Mouse (Mus musculus): Measurements from ENCODE around the gene Zcchc24.

The Zcchc24 gene

DNA sequence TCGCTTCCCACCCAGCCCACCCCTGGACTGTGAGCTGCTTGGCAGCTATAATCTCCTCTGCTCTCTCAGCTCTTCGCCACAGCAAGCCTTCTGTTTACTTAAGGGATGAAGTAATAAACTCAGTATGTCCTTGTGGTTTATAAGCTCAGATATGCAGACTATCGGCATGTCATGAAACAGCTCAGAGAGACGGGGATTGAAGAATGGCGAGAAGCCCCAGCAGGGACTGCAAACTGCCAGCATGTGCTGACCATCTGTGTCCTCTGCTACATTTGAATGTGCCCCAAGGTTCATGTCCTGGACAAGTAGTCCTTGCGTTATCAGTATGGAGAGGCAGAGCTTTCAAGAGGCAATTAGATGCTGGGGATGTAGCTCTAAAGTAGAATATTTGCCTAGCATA lies 7.5 kb upstream of the Zcchc24 start:
- DNase-seq (ENCODE audit: low read depth): no peak

DNA sequence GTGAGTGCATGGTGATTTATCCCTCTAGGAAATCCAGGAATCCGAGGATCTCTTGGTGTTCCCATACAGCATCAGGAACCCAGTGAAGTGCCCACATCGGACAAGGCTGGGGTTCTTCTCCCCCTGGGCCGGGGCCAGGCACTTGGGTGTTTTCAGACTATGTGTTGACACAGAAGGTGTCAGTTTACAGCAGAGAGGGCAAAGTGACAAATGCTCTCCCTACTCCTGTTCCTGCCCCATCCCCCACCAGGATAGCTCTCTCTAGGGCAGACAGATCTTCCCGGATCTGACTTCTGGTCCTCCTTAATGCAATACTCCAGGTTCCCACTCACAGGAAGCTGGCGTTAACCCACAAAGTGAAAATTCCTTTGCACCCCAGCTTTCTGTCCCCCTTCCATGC lies 5.3 kb upstream of the Zcchc24 start:
- DNase-seq (ENCODE audit: low read depth): no peak

DNA sequence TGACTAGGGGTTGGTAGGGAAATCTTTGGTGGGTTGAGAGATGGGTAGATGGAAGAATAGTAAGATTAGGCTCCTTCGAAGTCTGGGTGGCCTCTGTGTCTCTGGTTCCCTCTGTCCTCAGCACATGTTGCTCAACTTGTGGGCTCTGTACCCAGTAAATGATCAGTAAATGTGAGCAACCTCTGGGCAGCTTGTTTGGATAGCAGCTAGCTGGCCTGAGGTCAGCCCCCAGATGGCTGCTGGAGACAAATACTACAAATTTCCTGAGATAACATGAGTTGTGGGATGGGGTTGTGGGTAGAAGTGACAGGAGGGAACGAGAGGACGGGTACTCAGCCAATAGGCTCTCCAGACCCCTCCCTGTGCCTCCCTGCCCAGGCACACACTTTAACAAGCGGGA lies 4.2 kb upstream of the Zcchc24 start:
- DNase-seq (ENCODE audit: low read depth): no peak

DNA sequence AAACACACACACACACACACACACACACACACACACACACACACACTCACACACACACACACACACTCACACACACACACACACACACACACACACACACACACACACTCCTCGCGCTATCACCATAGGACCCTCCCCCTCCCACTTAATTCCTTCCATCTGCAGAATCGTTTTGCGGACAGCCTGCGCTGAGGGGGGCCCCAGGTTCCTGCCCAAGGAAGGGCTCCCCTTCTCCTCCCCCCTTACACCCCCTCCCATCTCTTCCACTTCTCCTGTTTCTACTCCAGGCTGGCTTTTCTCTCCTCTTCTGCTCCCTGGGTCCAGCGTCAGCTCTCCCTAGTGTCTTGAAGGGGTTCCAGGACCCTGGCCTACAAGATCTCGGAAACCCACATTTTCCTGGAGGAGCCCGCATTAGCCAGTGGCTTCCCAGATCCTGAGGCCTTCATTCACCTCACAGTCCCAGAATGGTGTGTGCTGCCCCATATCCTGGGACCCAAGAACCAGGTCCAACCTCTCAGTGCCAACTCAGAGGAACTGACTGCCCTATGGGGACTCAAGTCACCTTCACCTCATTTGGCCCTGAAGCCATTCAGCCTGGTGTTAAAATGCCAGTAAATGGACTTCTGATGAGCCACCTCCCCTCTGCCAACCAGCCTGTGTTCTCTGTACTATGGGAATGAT lies 927 bp upstream of the Zcchc24 start:
- DNase-seq (ENCODE audit: low read depth): peak; percentile 30

DNA sequence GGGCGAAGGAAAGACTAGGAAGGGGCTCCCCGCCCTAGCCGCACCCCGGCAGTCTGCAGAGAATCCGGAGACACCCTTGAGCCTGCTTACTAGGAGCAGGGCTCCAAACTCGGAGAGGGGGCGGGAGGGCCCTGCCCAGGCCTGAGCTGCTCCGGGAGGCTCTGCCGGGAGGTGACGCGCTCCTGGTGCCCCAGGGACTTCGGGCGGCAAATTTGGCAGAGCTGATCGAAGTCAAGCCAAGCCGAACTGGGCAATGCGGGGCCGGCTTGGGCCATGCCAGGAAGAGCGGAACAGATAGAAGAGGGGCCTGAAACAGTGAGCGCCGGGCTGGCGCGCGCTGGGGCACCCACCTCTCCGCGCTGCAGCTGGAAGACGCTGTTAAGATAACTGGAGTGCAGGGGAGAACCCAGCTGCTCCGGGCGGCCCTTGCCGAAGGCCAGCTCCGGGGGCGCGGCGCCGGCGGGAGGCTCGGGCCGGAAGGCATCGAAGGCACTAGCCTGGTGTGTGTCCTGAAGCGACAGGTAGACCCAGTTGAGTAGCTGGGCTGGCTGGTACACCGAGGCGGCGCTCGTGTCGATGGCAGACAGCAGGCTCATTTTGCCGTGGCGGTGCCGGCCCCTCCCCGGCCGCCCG lies 462 bp downstream of the Zcchc24 start:
- DNase-seq (ENCODE audit: low read depth): peak; percentile 58

DNA sequence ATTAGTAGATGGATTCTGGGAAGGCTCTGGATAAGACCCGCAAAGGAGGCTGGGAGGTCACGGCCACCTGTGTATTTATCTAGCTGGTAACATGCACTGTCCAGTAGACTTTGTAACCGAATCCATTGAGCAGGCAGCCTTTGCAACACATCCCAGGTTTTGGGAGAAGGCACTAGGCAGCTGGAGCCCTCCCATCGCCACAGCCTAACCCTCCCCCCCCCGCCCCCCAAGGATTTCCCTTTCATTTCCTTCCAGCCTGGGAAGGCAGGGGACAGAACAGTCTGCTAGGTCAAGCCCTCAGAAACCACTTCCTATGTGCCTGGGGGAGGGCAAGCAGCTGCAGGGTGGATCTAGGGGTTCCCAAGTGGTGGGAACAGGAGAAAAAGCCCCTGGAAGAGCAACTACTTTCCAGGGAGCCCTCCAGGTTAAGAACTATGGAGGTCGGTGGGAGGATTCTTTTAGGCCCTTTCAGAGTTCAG lies 1.1 kb downstream of the Zcchc24 start:
- DNase-seq (ENCODE audit: low read depth): no peak

DNA sequence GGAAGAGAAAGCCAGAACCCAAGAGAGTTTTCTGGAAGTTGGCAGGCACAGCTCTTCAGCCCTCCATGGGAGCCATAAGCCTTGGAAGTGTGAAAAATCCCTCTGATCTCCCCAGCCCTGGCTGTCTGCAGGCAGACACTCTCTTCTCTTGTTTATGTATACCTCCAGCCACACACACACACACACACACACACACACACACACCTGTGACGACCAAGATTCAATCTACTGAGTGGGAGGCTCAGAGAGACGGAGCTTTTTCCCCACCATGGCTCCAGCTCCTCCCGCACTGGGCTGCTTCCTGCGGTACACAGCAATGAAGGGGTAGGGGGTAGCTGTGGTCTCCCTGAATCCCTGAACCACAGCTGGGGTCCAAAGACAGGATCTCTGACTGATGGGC lies 2.4 kb downstream of the Zcchc24 start:
- no peak for DNase-seq (ENCODE audit: low read depth)

DNA sequence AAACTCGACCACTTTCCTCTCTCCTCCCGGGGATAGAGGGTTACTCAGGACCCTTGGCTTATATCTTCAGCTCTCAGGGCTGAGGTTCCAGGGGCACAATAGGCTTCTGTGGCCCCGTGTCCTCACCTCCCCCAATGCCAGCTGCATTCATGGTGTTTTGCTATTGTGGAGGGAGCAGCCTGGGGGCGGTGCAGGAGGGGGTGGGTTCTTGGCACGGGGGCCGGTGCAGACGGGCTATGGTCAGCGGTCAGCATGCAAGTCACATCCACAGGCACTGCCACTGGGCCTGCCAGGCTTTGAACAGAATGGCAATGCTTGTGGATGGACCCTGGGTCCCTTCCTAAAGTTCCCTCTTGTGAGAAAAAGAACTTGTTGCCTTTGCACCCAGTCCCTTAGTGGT lies 2.9 kb downstream of the Zcchc24 start:
- no peak for DNase-seq (ENCODE audit: low read depth)

DNA sequence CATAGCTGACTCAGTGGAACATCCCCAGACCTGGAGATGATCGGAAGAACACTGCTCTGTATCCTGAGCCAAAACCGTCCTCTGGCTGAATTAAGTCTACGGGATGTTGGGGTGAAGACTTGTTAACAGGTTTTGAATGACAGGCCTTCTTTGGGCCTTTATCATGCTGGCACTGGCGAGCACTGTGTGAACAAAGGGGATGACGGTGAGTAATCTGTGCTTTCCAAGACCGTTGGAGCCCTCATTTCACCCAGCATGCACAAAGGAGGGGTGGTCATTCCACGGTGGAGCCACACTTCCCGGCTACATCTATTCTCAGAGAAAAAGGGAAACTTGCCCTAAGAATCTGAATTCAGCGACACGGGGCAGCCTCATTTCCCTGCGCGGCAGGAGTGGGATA lies 3.7 kb downstream of the Zcchc24 start:
- no peak for DNase-seq (ENCODE audit: low read depth)

DNA sequence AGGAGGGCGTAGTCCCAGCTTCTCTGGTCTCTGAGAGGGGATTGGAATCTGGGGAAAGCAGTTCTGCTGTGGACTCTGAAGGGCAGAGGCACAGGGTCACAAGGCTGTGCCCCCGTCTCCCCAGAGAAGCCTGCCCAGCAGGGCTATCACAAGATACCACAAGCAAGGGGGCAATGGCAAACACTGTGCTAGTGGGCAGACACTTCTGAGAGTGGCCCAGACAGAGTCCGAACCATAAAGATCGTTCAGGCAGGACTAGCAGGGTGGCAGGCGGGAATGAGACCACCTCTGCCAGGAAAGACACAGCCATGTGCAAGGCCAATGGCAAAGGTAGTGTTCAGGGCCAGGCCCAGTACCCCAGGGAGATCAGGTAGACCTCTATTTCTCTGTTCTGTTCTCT lies 7.7 kb downstream of the Zcchc24 start:
- no peak for DNase-seq (ENCODE audit: low read depth)

DNA sequence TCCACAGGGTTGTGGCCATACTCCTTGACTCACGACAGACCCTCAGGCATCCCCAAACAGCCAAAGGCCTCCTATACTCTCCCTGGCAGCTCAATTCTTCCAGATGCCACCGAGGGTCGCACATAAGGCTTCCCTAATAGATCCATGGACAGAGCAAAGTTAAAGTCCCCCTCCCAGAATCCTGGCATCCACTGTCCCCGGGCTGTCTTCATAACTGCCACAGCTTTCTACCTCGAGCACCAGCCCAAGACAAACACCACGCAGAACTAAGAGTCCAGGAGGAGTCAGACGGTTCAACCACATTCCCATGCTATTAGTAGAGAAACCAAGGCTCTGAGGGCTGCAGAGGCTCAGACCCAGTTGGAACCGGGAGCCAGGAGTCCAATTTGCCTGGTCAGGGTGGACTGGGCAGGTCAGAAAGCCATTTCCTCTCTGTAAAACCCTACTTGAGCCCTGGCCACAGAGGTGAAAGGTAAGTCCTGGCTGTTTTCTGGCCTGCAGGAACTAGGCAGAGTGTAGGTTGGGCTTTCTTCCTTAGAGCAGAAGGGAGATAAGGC lies 8.8 kb downstream of the Zcchc24 start:
- no peak for DNase-seq (ENCODE audit: low read depth)

DNA sequence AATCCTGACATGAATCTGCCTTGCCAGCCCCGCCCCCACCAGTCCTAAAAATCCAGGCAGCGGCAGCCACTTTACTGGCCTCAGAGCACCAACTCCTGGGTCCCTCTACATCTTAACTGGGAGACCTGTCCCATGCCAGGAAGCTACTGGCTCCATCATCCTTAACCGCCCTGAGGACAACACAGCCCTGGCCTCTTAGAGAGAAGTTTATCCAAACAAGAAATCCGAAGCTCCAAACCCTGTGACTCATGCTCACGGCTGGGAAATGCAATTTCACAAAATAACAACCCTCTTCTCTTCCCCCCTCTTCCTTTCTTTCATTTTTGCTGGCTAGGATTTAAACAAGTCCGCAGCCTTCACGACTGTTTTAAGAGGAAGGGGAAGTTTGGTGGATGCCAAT lies 9.3 kb downstream of the Zcchc24 start:
- no peak for DNase-seq (ENCODE audit: low read depth)

DNA sequence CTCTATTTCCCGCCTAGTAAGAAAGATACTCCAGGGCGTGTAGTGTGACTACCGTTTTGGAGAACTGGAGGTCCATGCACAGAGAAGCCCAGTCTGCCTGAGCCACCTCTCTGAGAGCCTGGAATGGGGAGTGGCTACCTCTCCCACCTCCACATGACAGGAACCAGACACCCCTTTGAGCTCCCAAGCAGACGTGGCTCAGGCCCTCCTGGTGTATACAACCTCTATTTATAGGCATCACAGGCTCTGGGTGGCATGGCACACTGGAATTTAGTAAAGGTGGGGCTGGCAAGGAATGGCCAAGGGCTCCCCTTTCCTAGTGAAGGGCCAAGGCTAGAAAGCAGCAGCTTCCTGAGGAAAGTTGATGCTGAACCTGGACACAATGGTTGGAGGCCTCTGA lies 10.9 kb downstream of the Zcchc24 start:
- DNase-seq (ENCODE audit: low read depth): no peak

DNA sequence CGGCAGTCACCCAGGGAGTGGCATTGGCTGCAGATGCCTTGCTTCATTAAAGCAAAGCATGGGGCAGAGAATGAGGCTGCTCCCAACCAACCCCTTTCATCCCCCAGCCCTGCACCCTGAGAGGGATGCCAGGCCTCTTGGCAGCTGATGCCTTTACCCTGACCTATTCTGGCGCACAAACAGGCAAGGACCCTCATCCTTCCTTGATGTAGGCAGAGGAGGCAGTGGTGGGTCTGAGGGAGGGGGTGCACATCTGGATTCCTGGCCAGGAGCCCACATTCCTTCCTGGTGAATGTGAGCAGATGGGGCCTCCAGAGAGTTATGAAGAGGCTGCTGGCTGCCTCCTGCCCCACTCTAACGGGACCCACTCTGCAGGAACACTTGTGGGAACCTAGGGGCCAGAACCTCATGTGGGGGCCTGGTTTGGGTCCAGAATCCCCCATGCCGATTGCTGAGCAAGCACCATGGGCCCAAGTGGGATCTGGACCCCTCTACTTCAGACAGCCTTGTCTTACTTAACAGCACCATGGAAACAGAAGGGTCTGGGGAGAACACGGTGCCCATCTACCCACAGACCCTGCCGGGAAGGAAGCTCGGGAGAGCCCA lies 12.4 kb downstream of the Zcchc24 start:
- no peak for DNase-seq (ENCODE audit: low read depth)

DNA sequence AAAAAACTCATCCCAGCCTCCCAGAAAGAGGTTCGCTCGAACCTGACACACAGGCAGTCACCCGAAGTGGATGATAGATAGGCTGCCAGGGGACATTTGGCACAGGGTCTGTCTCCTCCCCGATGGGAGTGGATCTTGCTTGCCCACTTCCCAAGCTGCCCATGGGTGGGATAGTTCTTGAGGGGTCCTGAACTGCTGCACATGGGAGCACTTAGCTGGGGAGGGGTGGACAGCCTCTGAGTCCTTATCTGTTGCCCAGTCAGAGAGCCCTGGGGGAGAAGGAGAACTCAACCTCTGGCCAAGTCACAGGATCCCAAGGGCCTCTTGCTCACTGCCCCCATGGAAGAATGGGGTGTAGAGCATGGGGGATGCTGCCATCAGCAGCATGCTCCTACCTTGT lies 13.3 kb downstream of the Zcchc24 start:
- DNase-seq (ENCODE audit: low read depth): no peak

DNA sequence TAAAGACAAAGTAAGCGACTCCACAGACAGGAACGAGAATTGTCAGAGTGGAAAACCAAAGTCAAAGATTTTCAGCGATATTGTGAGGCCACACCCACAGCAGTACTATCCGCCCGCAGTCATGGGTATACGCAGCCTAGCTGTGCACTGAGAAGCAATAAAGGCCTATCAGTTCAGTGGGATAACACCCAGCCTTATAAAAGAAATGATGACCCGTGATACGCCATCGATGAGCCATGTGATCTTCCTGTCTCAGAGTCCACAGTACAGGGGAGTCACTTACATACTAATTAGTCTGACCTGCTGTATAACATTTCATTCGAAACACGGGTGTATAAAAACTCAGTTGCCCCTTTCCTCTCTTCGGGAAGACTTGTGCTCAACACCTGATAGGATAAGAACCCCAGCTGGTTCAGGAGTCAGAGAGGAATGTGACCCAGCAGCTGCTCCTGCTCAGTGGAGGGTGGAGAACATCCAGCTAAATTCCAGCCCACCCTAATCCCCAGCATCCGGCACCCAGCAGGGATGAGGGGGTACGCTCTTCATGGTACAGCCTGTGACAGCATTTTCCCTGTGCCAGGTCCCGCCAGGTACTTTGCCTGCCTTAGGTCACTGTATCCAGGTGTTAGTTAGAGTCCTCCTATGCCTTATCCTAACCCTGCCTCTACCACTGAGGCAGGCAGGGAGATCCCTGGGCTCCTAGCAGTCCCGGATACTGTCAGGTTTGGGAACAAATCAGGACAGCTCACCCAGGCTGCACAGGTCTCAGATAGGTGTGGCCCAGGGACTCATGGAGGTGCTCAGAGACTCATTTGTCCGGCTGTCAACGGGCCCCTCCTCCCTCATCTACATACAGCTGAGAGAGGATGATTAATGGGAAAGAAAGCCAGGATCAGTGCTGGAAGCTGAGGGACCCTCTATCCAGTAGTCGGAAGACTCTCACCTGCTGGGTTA lies 14.0 kb downstream of the Zcchc24 start:
- peak; percentile 44 for DNase-seq (ENCODE audit: low read depth)

DNA sequence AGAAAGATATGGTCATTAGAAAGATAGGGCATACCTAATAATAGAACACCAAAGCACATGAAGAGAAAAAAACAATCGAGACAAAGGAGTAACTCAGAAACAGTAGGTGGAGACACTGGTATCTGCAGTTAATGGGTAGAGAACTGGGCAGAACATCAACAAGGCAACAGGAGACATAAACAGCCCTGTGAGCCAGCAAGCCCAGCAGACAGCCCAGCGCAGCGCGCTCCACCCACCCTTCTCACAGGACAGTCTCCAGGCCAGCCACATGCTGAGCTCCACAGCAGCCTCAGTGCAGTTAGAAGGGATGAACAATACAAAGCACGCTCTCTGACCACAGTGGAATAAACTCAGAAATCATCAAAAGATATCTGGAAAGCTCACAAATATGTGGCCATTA lies 15.8 kb downstream of the Zcchc24 start:
- DNase-seq (ENCODE audit: low read depth): no peak

DNA sequence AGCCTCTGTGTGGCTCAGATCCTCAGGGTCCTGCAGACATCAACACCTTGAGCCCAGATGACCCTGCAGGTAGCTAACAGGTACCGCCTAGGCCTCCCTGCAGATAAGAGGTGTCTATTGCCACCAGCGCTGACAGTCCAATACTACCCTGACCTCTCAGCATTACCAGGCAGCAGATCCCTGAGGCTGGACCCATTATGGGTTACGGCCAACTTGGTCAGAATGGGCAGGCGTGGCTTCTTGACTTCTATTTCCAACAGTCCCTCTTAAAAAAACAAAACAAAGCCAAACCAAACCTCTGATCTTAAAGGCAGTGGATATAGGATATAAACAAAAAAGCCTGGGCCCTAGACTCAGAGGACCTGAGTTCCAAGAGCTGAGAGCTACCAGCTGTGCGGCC lies 17.8 kb downstream of the Zcchc24 start:
- DNase-seq (ENCODE audit: low read depth): no peak

DNA sequence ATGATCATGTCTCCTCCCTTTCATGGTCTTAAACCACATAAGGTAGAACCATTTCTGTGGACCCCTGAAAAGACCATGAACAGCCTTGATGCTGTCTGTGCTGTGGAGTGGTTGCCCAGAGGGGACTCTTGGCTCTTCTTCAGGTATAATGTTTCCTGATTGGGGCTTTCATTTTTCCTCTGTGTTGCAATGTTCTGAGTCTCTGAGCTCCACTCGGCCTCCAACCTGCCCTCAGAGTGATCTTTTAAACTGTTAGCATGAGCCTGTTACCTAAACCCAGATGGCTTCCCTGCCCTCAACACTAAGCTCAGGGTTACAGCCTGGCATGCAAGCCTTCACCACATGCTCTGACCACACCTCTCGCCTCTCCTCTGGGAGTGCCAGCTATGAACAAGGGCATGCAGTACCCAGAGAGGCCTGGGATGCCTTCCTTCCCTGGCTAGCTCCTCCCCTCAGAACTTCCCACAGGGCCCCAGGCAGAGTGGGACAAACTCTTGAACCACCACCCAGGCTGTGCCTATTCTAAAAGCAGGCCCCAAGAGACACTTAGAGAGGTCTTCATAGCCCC lies 18.3 kb downstream of the Zcchc24 start:
- DNase-seq (ENCODE audit: low read depth): no peak

DNA sequence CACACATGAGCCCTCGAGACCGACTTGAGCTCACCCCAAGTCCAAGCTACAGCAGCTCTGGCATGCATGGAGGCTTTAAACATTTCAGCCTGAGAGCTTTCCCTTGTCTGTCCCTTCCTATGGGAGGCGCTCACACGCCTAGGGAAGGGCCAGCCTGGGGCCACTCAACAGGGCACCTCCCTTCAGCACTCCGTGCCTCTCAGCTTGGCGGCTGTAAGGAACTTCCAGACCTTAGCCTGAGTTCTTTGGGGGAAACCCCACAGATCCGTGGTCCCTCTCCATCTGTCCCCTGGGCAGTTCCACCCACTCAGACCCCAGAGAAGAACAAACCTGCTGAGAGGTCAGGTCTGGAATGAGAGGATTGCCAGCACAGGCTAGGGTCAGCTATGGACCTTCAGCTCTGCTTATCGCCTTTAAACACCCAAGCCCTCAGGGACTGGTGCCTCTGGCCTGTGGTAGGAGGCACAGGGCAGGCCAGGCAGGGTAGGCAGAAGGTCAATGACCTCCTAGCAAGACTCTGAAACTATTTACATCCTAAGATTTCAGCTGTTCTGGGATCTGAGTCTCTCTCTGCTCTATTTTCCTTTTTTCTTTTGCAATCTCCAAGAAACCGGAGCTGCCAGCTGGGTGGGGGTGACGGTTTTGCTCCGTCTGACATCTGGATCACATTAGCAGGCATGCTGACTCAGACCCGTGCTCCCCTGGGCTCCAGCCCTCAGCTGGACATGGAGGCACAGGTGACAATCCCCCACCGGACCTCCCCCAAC lies 19.5 kb downstream of the Zcchc24 start:
- no peak for DNase-seq (ENCODE audit: low read depth)

Data from naive thymus-derived CD4-positive, alpha-beta T cell, adult 2 months (primary cell).